Mouse (Mus musculus): ENCODE measurements at regions not wholly inside any gene's neighbourhood (a gene's known extent, or its start where the extent isn't known, plus 50 kb on each side); places are given as distances from the start of the nearest gene placed in this dataset.
"Not testable (repeated sequence)": the region's sequence is repeated elsewhere in the genome, so short reads cannot be mapped to it uniquely, and the experiment has no call there.

DNA sequence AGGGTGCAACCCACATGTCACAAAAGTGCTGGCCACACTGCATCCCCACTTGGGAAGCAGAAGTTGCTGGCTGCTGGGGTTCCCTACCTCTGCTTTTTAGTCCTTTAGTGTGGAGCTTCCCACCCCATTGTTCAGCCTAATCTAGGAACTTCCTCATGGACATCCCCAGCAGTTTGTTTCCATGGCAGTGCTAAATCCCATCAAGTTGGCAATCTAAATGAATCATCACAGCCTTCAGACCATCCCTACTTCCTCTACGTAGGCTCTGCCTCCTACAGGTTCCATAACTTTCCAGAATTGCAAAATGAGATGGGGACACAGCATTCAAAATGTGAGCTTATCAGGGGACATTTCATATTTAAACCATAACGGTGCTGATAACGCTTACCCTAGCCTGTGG, 90.6 kb upstream of the Abca1 start:
- no peaks in the 10 kb centered on the region for H3K4me1 ChIP-seq (ENCODE audit: control insufficient read depth, insufficient read depth, insufficient read length, low read length)
- 87% methylated on average over 3 of the region's 3 CpGs for WGBS
- TF ChIP-seq POLR2A (IDR thresholded peaks at IDR 0.05; ENCODE audit: low read depth, low read length) (no peak), CTCF (IDR thresholded peaks at IDR 0.05; ENCODE audit: extremely low read depth, insufficient read length, insufficient replicate concordance, low read depth, low read length) (no peak)
- H3K4me3 ChIP-seq (ENCODE audit: low read depth, low read length) = no peak overlapping the region
- H3K27ac ChIP-seq (ENCODE audit: insufficient read depth, low read depth, low read length) = no peak overlapping the region
- H3K27me3 ChIP-seq (ENCODE audit: control insufficient read depth, insufficient read depth, low read length) = no peaks in the 10 kb centered on the region
- H3K36me3 ChIP-seq (ENCODE audit: control insufficient read depth, insufficient read depth, low read length) = no peaks in the 10 kb centered on the region

DNA sequence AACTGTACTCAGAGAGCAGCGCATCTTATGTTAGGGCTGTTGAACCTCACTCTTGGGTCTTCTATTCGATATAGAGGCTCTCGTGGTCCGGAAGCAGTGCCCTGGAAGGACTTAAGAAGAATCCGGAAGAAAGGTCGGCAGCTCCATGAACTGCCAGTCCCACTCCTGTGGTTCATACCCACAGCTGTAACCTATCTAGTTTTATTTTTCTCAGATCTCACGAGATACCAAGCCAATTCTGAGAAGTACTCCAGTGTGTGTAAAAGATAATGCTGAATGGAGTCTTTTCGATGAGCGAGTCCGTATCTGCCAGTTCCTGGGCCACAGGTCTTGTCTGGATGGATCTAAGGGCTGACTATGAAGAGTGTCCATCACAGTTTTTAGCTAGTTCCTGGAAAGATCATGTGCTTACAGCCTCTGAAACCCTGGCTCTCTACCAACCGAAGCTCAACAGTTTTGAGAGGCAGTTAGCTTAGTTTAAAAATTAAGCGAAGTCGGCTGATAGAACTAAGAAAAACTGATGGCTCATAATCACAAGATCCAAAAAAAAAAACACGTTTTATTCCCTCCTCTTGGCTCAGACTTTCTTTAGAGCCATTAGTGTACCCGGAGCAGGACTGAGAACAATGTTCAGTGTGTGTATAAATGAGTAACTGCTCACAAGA, 86.5 kb upstream of the Abca1 start:
- Histone ChIP-seq H3K27me3 (ENCODE audit: control insufficient read depth, insufficient read depth, low read length) (no peaks in the 10 kb centered on the region), H3K27ac (ENCODE audit: insufficient read depth, low read depth, low read length) (no peak overlapping the region), H3K4me1 (ENCODE audit: control insufficient read depth, insufficient read depth, insufficient read length, low read length) (no peaks in the 10 kb centered on the region), H3K4me3 (ENCODE audit: low read depth, low read length) (no peak overlapping the region), H3K36me3 (ENCODE audit: control insufficient read depth, insufficient read depth, low read length) (no peaks in the 10 kb centered on the region)
- WGBS = 77% methylated on average over 15 of the region's 15 CpGs
- TF ChIP-seq CTCF (IDR thresholded peaks at IDR 0.05; ENCODE audit: extremely low read depth, insufficient read length, insufficient replicate concordance, low read depth, low read length) (no peak), POLR2A (IDR thresholded peaks at IDR 0.05; ENCODE audit: low read depth, low read length) (no peak)

DNA sequence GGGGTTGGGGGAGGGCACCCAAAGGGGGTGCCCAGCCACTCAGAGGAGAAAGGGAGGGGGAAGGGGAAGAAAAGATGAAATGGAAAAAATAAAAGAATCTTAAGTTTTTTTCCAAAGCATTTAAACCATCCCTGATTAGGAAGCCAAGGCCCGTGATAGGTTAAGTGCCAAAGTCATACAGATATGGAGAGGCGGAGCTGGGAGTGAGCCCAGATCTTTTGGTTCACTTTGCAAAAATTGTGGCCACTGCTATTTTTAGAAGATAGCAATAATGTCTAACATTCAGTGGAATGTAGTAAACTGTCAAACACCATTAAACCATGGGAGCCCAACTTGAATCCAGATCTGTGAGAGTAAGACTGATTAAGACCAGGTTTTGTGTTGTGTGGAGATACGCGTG, 85.9 kb upstream of the Abca1 start:
- no peak overlapping the region for H3K27ac ChIP-seq (ENCODE audit: insufficient read depth, low read depth, low read length)
- WGBS = 92% methylated on average over 4 of the region's 4 CpGs
- no peaks in the 10 kb centered on the region for H3K27me3 ChIP-seq (ENCODE audit: control insufficient read depth, insufficient read depth, low read length)
- TF ChIP-seq CTCF (IDR thresholded peaks at IDR 0.05; ENCODE audit: extremely low read depth, insufficient read length, insufficient replicate concordance, low read depth, low read length) (no peak), POLR2A (IDR thresholded peaks at IDR 0.05; ENCODE audit: low read depth, low read length) (no peak)
- H3K4me1 ChIP-seq (ENCODE audit: control insufficient read depth, insufficient read depth, insufficient read length, low read length) = no peaks in the 10 kb centered on the region
- no peak overlapping the region for H3K4me3 ChIP-seq (ENCODE audit: low read depth, low read length)
- no peaks in the 10 kb centered on the region for H3K36me3 ChIP-seq (ENCODE audit: control insufficient read depth, insufficient read depth, low read length)

DNA sequence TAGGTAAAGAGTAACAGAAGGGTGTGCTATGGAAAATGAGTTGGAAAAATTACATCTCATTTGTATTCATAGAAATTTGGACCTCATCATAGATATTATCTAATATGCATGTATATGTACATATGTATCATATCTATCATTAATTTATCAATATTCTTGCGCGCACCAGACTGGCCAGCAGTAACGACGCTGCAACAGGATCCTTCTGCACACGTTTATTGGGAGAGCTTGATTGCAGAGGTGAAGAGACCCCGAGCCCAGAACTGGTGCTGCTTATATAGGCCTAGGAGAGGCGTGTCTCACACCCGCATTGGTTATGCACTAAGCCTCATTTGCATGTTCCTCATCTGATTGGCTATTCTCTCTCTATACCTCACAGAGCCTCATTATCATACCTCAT, 83.8 kb upstream of the Abca1 start:
- not testable (repeated sequence) for H3K27me3 ChIP-seq (ENCODE audit: control insufficient read depth, insufficient read depth, low read length); H3K4me3 ChIP-seq (ENCODE audit: low read depth, low read length); H3K27ac ChIP-seq (ENCODE audit: insufficient read depth, low read depth, low read length); H3K4me1 ChIP-seq (ENCODE audit: control insufficient read depth, insufficient read depth, insufficient read length, low read length); H3K36me3 ChIP-seq (ENCODE audit: control insufficient read depth, insufficient read depth, low read length)
- 93% methylated on average over 8 of the region's 8 CpGs for WGBS

DNA sequence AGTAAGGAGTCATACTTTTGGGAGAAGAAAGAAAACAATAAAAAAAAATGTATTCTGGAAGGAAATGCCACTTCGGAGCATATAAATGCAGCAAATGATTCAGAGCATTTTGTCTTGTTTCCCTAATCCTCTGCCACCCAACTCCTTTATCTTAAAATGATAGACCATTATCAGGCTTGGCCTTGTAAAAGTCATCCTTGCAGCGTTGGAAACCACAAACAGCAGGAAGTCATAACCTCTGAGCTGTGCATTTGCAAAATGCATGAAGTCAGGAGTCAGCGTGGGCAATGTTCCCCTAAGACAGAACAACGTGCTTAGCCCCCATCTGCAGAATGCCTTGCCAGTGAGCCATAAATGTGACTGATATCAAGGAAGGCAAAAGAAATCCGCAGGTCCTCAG, 80.2 kb upstream of the Abca1 start:
- TF ChIP-seq CTCF (IDR thresholded peaks at IDR 0.05; ENCODE audit: extremely low read depth, insufficient read length, insufficient replicate concordance, low read depth, low read length) (no peak), POLR2A (IDR thresholded peaks at IDR 0.05; ENCODE audit: low read depth, low read length) (no peak)
- Histone ChIP-seq H3K27me3 (ENCODE audit: control insufficient read depth, insufficient read depth, low read length) (no peaks in the 10 kb centered on the region), H3K27ac (ENCODE audit: insufficient read depth, low read depth, low read length) (no peak overlapping the region), H3K4me3 (ENCODE audit: low read depth, low read length) (no peak overlapping the region), H3K4me1 (ENCODE audit: control insufficient read depth, insufficient read depth, insufficient read length, low read length) (no peaks in the 10 kb centered on the region), H3K36me3 (ENCODE audit: control insufficient read depth, insufficient read depth, low read length) (no peaks in the 10 kb centered on the region)
- 29% methylated on average over 5 of the region's 5 CpGs for WGBS

DNA sequence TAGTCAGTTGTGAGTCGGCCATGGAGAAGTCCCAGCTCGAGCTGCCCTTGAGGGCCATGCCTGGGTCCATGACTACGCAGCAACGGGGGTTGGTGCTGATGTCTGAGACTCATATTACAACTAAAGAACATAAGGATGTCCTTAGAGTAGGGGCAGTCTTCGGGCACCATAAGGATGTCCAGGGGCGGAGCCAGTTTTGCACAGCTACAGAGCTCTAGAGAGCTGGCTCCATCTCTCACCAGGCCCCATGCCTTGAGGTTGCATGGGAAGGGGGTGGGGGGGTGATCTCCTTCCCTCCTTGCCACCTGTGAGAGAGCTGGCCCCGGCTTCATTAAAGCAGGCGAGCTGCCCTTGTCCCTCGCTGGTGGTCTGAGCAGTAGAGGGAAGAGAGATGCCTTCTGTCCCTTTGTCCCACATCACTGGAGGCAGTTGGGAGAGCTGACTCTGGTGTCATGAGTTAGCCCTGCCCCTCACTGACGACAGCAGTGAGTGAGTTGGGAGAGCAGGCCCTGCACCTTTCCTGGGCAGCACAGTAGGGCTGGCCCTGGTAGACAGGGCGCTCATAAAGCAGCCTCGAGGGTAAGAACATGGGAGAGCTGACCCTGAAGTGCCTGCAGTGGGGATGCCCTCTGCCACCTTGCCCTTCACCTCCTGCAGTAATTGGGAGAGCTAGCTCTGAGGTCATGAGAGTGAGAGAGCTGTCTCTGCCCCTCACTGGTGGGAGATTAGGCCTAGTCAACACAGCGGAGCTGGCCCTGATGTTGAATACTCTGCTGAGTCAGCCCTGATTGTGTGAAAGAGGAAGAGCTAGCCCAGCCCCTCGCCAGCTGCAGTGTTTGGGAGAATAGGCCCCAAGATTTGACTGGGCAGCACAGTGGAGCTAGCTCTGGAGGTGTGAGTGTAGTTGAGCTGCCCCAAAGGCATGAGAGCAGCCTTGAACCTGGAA, 78.9 kb upstream of the Abca1 start:
- TF ChIP-seq POLR2A (IDR thresholded peaks at IDR 0.05; ENCODE audit: low read depth, low read length) (no peak), CTCF (IDR thresholded peaks at IDR 0.05; ENCODE audit: extremely low read depth, insufficient read length, insufficient replicate concordance, low read depth, low read length) (no peak)
- Histone ChIP-seq H3K27me3 (ENCODE audit: control insufficient read depth, insufficient read depth, low read length) (no peaks in the 10 kb centered on the region), H3K4me3 (ENCODE audit: low read depth, low read length) (no peak overlapping the region), H3K4me1 (ENCODE audit: control insufficient read depth, insufficient read depth, insufficient read length, low read length) (no peaks in the 10 kb centered on the region), H3K27ac (ENCODE audit: insufficient read depth, low read depth, low read length) (no peak overlapping the region), H3K36me3 (ENCODE audit: control insufficient read depth, insufficient read depth, low read length) (no peaks in the 10 kb centered on the region)
- WGBS = 84% methylated on average over 14 of the region's 14 CpGs

DNA sequence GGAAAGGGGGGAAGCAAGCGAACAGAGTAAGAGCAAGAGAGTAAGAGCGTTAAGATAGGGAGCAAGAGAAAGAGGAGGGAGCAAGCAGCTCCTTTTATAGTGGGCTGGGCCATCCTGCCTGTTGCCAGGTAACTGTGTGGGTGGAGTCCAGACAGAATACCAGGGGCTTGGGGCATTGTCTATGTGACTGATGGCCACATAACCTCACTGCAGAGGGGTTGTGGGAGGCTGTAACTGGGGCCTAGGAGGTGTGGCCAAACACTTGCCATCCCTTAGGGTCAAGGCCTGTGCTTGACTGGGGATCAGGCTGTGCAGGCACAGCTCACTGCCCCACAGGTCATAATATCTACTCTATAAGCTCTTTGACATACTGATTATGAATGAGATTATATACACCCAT, 76.2 kb upstream of the Abca1 start:
- Histone ChIP-seq H3K27me3 (ENCODE audit: control insufficient read depth, insufficient read depth, low read length) (no peaks in the 10 kb centered on the region), H3K27ac (ENCODE audit: insufficient read depth, low read depth, low read length) (no peak overlapping the region), H3K36me3 (ENCODE audit: control insufficient read depth, insufficient read depth, low read length) (no peaks in the 10 kb centered on the region), H3K4me1 (ENCODE audit: control insufficient read depth, insufficient read depth, insufficient read length, low read length) (no peaks in the 10 kb centered on the region), H3K4me3 (ENCODE audit: low read depth, low read length) (no peak overlapping the region)
- 54% methylated on average over 2 of the region's 2 CpGs for WGBS
- TF ChIP-seq CTCF (IDR thresholded peaks at IDR 0.05; ENCODE audit: extremely low read depth, insufficient read length, insufficient replicate concordance, low read depth, low read length) = no peak
- no peak for TF ChIP-seq POLR2A (IDR thresholded peaks at IDR 0.05; ENCODE audit: low read depth, low read length)
